27 mouse cellular contexts compared by ENCODE assay signal in genomic region chr19:54072233-54072800, GRCm38 (mm10). TPM values are rescaled to one million over a fixed set of nuclear protein-coding genes. Genes with fewer than 3 reads are reported as not detected.
DNase-seq lines count a peak whose midpoint lies in the region; ATAC-seq and TF ChIP-seq lines count a peak whose summit lies in the region.
"Had no signal": no experiment of that assay in that cellular context is flagged by ENCODE, and none has a peak within 500 bp of the region (broad histone marks: within the 10 kb centered on the region; RNA-seq: fewer than 3 reads in every experiment).

No protein-coding gene starts in this region.

- no peak for DNase-seq in gastrocnemius, adult 2 months
- DNase-seq in gastrocnemius, postnatal 36 days = no peak
- DNase-seq in heart, adult 2 months = peak; percentile 24 to 26
- no peak for DNase-seq in heart, postnatal 25 days (ENCODE audit: low spot score)
- peak; percentile 61 for DNase-seq in lung, postnatal 0 days (ENCODE audit: low spot score)
- DNase-seq in lung, adult 2 months = no peak
- DNase-seq in CH12.LX (ENCODE audit: extremely low read depth) = no peak
- DNase-seq in adrenal gland, adult 2 months = no peak
- DNase-seq: adrenal gland, postnatal 14 days; cerebellum, adult 11 months; cerebellum, adult 2 months; cerebellum, adult 9-11 months; cerebellum, postnatal 25 days; forebrain, postnatal 0 days; gastrocnemius, postnatal 25 days; heart, postnatal 10 days; heart, postnatal 4 days had no signal

- TF ChIP-seq RAD21 in CH12.LX (IDR thresholded peaks at IDR 0.05; ENCODE audit: low read depth, low read length) = no peak

- dilution Hi-C loops in CH12.LX (cut with MboI; ENCODE audit: extremely low pct_ligation_motif_present, extremely low pct_unique_long_range_greater_than_20kb, low sequenced_read_pairs) = no loop called here

- H3K79me2 ChIP-seq in heart, adult 2 months (replicated peaks; ENCODE audit: control insufficient read depth, insufficient read depth, low read length) = no peaks in the 10 kb centered on the region
- H3K79me2 ChIP-seq in CH12.LX (replicated peaks; ENCODE audit: control insufficient read depth, extremely low read depth, insufficient read depth, poor library complexity, severe bottlenecking) = no peaks in the 10 kb centered on the region

- H3K4me3 ChIP-seq in gastrocnemius, adult 2 months = no peak overlapping the region
- no peak overlapping the region for H3K4me3 ChIP-seq in heart, adult 2 months
- no peak overlapping the region for H3K4me3 ChIP-seq in lung, postnatal 0 days (ENCODE audit: low read depth, low read length)
- H3K4me3 ChIP-seq in lung, adult 2 months (replicated peaks; ENCODE audit: extremely low read depth, low read depth, low read length) = no peak overlapping the region
- no peak overlapping the region for H3K4me3 ChIP-seq in CH12.LX (replicated peaks in 1 of 3; ENCODE audit: low read depth in 2 of 3, low read length in 2 of 3, poor library complexity in 1 of 3)
- H3K4me3 ChIP-seq: embryonic facial prominence, embryonic 12.5 days; embryonic facial prominence, embryonic 15.5 days; heart, embryonic 12.5 days; heart, embryonic 15.5 days had no signal

- no peak overlapping the region for H3K4me2 ChIP-seq in lung, postnatal 0 days (replicated peaks; ENCODE audit: low read depth, low read length)
- no peak overlapping the region for H3K4me2 ChIP-seq in CH12.LX (ENCODE audit: insufficient read depth, low read depth, poor library complexity, severe bottlenecking)
- H3K4me2 ChIP-seq: embryonic facial prominence, embryonic 12.5 days; embryonic facial prominence, embryonic 15.5 days; heart, embryonic 12.5 days; heart, embryonic 15.5 days; hindbrain, embryonic 14.5 days had no signal

- H3K27me3 ChIP-seq in heart, adult 2 months (ENCODE audit: control insufficient read depth, insufficient read depth, low read length) = no peaks in the 10 kb centered on the region
- H3K27me3 ChIP-seq in lung, postnatal 0 days (replicated peaks; ENCODE audit: insufficient read depth, low read length) = no peaks in the 10 kb centered on the region
- H3K27me3 ChIP-seq in CH12.LX (replicated peaks) = no peaks in the 10 kb centered on the region
- H3K27me3 ChIP-seq: embryonic facial prominence, embryonic 12.5 days; embryonic facial prominence, embryonic 15.5 days; heart, embryonic 12.5 days; heart, embryonic 15.5 days had no signal

- no peak overlapping the region for H3K9ac ChIP-seq in heart, adult 2 months (ENCODE audit: low read depth, low read length)
- H3K9ac ChIP-seq in lung, postnatal 0 days (replicated peaks; ENCODE audit: low read depth) = no peak overlapping the region
- no peak overlapping the region for H3K9ac ChIP-seq in CH12.LX (ENCODE audit: insufficient read depth, low read depth)
- H3K9ac ChIP-seq: embryonic facial prominence, embryonic 12.5 days; embryonic facial prominence, embryonic 15.5 days; forebrain, postnatal 0 days; heart, embryonic 12.5 days; heart, embryonic 15.5 days; hindbrain, embryonic 14.5 days had no signal

- no peak for TF ChIP-seq POLR2A in heart, adult 2 months (IDR thresholded peaks at IDR 0.05; ENCODE audit: insufficient read depth, low read depth, low read length)
- no peak for TF ChIP-seq POLR2A in lung, adult 2 months (IDR thresholded peaks at IDR 0.05; ENCODE audit: borderline replicate concordance, extremely low read depth, low read depth, low read length)
- TF ChIP-seq POLR2A in CH12.LX (IDR thresholded peaks at IDR 0.05; ENCODE audit: low read depth, low read length) = no peak

- TF ChIP-seq EP300 in heart, adult 2 months (IDR thresholded peaks at IDR 0.05; ENCODE audit: insufficient read depth, low read depth, low read length) = no peak
- no peak for TF ChIP-seq EP300 in lung, postnatal 0 days (IDR thresholded peaks at IDR 0.05)
- TF ChIP-seq EP300 in CH12.LX (IDR thresholded peaks at IDR 0.05; ENCODE audit: low read length) = 0 out of 2 replicates have a peak, but pooled peaks have one; percentile 26

- H3K36me3 ChIP-seq in heart, adult 2 months (ENCODE audit: control insufficient read depth, insufficient read depth, low read length) = no peaks in the 10 kb centered on the region
- no peaks in the 10 kb centered on the region for H3K36me3 ChIP-seq in lung, postnatal 0 days (ENCODE audit: insufficient read depth, low read length)
- H3K36me3 ChIP-seq in CH12.LX (replicated peaks in 1 of 2; ENCODE audit: control insufficient read depth in 1 of 2, insufficient read depth in 1 of 2, low read length in 1 of 2) = no peaks in the 10 kb centered on the region
- H3K36me3 ChIP-seq: embryonic facial prominence, embryonic 12.5 days; embryonic facial prominence, embryonic 15.5 days; G1E; heart, embryonic 12.5 days; heart, embryonic 15.5 days had no signal

- peak overlapping the region; percentile 9; the same call in 1 of the 2 replicates for H3K27ac ChIP-seq in gastrocnemius, adult 2 months
- H3K27ac ChIP-seq in heart, adult 2 months = peak overlapping the region; percentile 33
- H3K27ac ChIP-seq in lung, postnatal 0 days (ENCODE audit: low read length) = no peak overlapping the region
- H3K27ac ChIP-seq in CH12.LX (ENCODE audit: insufficient read depth, low read depth) = no peak overlapping the region
- H3K27ac ChIP-seq: embryonic facial prominence, embryonic 12.5 days; embryonic facial prominence, embryonic 15.5 days; heart, embryonic 15.5 days; hindbrain, embryonic 14.5 days; hindbrain, postnatal 0 days had no signal

- peak; percentile 83 for ATAC-seq in lung, postnatal 0 days
- ATAC-seq: forebrain, embryonic 14.5 days; forebrain, postnatal 0 days; hindbrain, postnatal 0 days; inflammation-experienced regulatory T-cells, adult 6 months; Patski had no signal

- intact Hi-C loops in gastrocnemius, adult 2 months (cut with DNase I) = no loop called here
- intact Hi-C loops in gastrocnemius, postnatal 36 days (cut with DNase I) = no loop called here
- intact Hi-C loops in heart, adult 2 months (cut with DNase I) = no loop called here
- intact Hi-C loops in heart, postnatal 25 days (cut with DNase I) = no loop called here

- H3K4me1 ChIP-seq in heart, adult 2 months (ENCODE audit: control insufficient read depth, insufficient read depth, low read length) = no peaks in the 10 kb centered on the region
- 0 out of 2 replicates have a peak, but pooled peaks cover 4% of the 10 kb centered on the region for H3K4me1 ChIP-seq in lung, postnatal 0 days (ENCODE audit: insufficient read depth, low read depth, low read length)
- H3K4me1 ChIP-seq in lung, adult 2 months (ENCODE audit: control insufficient read depth, insufficient read depth, low read length) = no peaks in the 10 kb centered on the region
- peaks cover 0 to 15% of the 10 kb centered on the region in 2 experiments; a peak in 2 of 4 replicates for H3K4me1 ChIP-seq in CH12.LX (ENCODE audit: control insufficient read depth in 1 of 2, insufficient read depth in 2 of 2)
- H3K4me1 ChIP-seq: embryonic facial prominence, embryonic 12.5 days; heart, embryonic 15.5 days had no signal

- 66% methylated on average over 5 of the region's 5 CpGs for WGBS in heart, adult 2 months
- 51% methylated on average over 5 of the region's 5 CpGs for WGBS in lung, postnatal 0 days
- 56% methylated on average over 5 of the region's 5 CpGs for WGBS in lung, adult 2 months

- in situ Hi-C loops in CH12.LX (cut with MboI; ENCODE audit: low pct_ligation_motif_present, low pct_unique_long_range_greater_than_20kb, low sequenced_read_pairs) = no loop called here

- TF ChIP-seq CTCF in gastrocnemius, adult 2 months (IDR thresholded peaks at IDR 0.05) = no peak
- no peak for TF ChIP-seq CTCF in heart, adult 2 months (IDR thresholded peaks at IDR 0.05)
- TF ChIP-seq CTCF in lung, postnatal 0 days (IDR thresholded peaks at IDR 0.05) = no peak
- no peak for TF ChIP-seq CTCF in lung, adult 2 months (IDR thresholded peaks at IDR 0.05; ENCODE audit: insufficient read depth, low read length)
- TF ChIP-seq CTCF in CH12.LX (conservative IDR thresholded peaks at IDR 0.05 in 1 of 2, IDR thresholded peaks at IDR 0.05 in 1 of 2; ENCODE audit: low read depth in 2 of 2, low read length in 2 of 2) = no peak

- no peaks in the 10 kb centered on the region for H3K9me3 ChIP-seq in lung, postnatal 0 days (ENCODE audit: low read length)
- H3K9me3 ChIP-seq in CH12.LX (replicated peaks; ENCODE audit: low read length) = peaks cover 2% of the 10 kb centered on the region
- H3K9me3 ChIP-seq: embryonic facial prominence, embryonic 12.5 days; embryonic facial prominence, embryonic 15.5 days; G1E; heart, embryonic 12.5 days; heart, embryonic 15.5 days had no signal

TF ChIP-seq in CH12.LX, 34 proteins besides CTCF, POLR2A, EP300 and RAD21:
- TF ChIP-seq KAT2A (IDR thresholded peaks at IDR 0.05; ENCODE audit: insufficient replicate concordance, low read length) (no peak), ETS1 (conservative IDR thresholded peaks at IDR 0.05; ENCODE audit: low read depth, low read length) (no peak), MAZ (IDR thresholded peaks at IDR 0.05; ENCODE audit: low read depth, low read length) (no peak), SMC3 (IDR thresholded peaks at IDR 0.05; ENCODE audit: low read depth, low read length) (no peak), ZKSCAN1 (IDR thresholded peaks at IDR 0.05; ENCODE audit: borderline replicate concordance, low read depth, low read length) (no peak), IRF4 (IDR thresholded peaks at IDR 0.05; ENCODE audit: low read depth, low read length) (0 out of 2 replicates have a peak, but pooled peaks have one; percentile 13), CHD1 (IDR thresholded peaks at IDR 0.05; ENCODE audit: low read depth, low read length) (no peak), TCF12 (IDR thresholded peaks at IDR 0.05; ENCODE audit: low read depth, low read length) (0 out of 2 replicates have a peak, but pooled peaks have one; percentile 16), NRF1 (IDR thresholded peaks at IDR 0.05; ENCODE audit: low read depth, low read length) (no peak), TBP (conservative IDR thresholded peaks at IDR 0.05; ENCODE audit: low read depth, low read length) (no peak), ZC3H11A (IDR thresholded peaks at IDR 0.05; ENCODE audit: low read depth, low read length) (no peak), JUND (conservative IDR thresholded peaks at IDR 0.05; ENCODE audit: low read depth, low read length) (no peak)

RNA-seq across cellular contexts. Expression of gene Adra2a, which starts 28.4 kb away (rescaled TPM):
- under 1 TPM; 0.28 to 0.36 TPM for total RNA-seq in gastrocnemius, adult 2 months (2021)
- total RNA-seq in gastrocnemius, postnatal 36 days (2021) = under 1 TPM; 0.25 to 0.46 TPM
- total RNA-seq in heart, adult 2 months (2021) = under 1 TPM; 0.23 to 0.25 TPM
- polyA plus RNA-seq in heart, adult 2 months (2012; rRNA removed) = 0.06 and 0.20 TPM in 2 replicates
- under 1 TPM; 0.20 to 0.36 TPM for total RNA-seq in heart, postnatal 25 days (2021)
- polyA plus RNA-seq in lung, postnatal 0 days (2015; fragmentation: Nextera tagmentation; extraction: Ambion mirVana) = 0.08 and 0.14 TPM in 2 replicates
- polyA plus RNA-seq in lung, adult 2 months (2012; rRNA removed) = 1.4 and 1.6 TPM in 2 replicates
- total RNA-seq in CH12.LX (2012; rRNA removed) (0.04 TPM in 2 replicates), CH12.LX (2014; rRNA removed) (0.05 TPM in 1 of 2 replicates, not detected in the other)
- polyA plus RNA-seq in CH12.LX (2012; ENCODE audit: insufficient read length, low read depth) = 0.07 TPM in 2 replicates
- under 1 TPM; 0.28 to 0.29 TPM for total RNA-seq in adrenal gland, adult 2 months (2021)
- polyA plus RNA-seq in adrenal gland, adult 2 months (2012; rRNA removed) = 0.43 and 0.80 TPM in 2 replicates
- polyA plus RNA-seq: inflammation-experienced regulatory T-cells, adult 6 months had no signal

Comparison
In these comparisons a context has a peak if more than half of its experiments do, and no peak if none do; other contexts are left out.
1. DNase-seq: peak in heart, adult 2 months (2 of 2) and lung, postnatal 0 days (single experiment); none in gastrocnemius, adult 2 months (single experiment), gastrocnemius, postnatal 36 days (0 of 2), heart, postnatal 25 days (single experiment), lung, adult 2 months (single experiment), CH12.LX (single experiment) and adrenal gland, adult 2 months (single experiment).
2. H3K27ac ChIP-seq: peak in gastrocnemius, adult 2 months (single experiment) and heart, adult 2 months (single experiment); none in lung, postnatal 0 days (single experiment) and CH12.LX (single experiment).